Mouse (Mus musculus): Measurements from ENCODE around the gene Lmx1a.

The Lmx1a gene

GRCm38 (mm10) chr1:167689232-167689261 lies at the start of gene Lmx1a:
Gene Lmx1a, plus strand, starts transcription at chr1:167689237.
- no peak for DNase-seq (ENCODE audit: low spot score in 2 of 2)

- DNase-seq (ENCODE audit: low spot score in 2 of 2), result peak; percentile 63 to 81
Measured at GRCm38 (mm10) chr1:167644866-167645537, 44.0 kb upstream of the Lmx1a start.

GRCm38 (mm10) chr1:167648670-167649069 lies 40.4 kb upstream of the Lmx1a start:
- DNase-seq (ENCODE audit: low spot score in 2 of 2), result no peak

GRCm38 (mm10) chr1:167649122-167649633 lies 39.9 kb upstream of the Lmx1a start:
- no peak for DNase-seq (ENCODE audit: low spot score in 2 of 2)

GRCm38 (mm10) chr1:167652336-167652735 lies 36.7 kb upstream of the Lmx1a start:
- DNase-seq (ENCODE audit: low spot score in 2 of 2), result no peak

- no peak for DNase-seq (ENCODE audit: low spot score in 2 of 2)
Measured at GRCm38 (mm10) chr1:167659065-167659464, 30.0 kb upstream of the Lmx1a start.

- DNase-seq (ENCODE audit: low spot score in 2 of 2), result peak; percentile 22 to 65
Measured at GRCm38 (mm10) chr1:167660521-167661101, 28.4 kb upstream of the Lmx1a start.

GRCm38 (mm10) chr1:167661123-167661522 lies 27.9 kb upstream of the Lmx1a start:
- DNase-seq (ENCODE audit: low spot score in 2 of 2), result peak in 1 of 2 experiments; percentile 28

- DNase-seq (ENCODE audit: low spot score in 2 of 2), result no peak
Measured at GRCm38 (mm10) chr1:167663136-167663535, 25.9 kb upstream of the Lmx1a start.

GRCm38 (mm10) chr1:167669796-167670195 lies 19.2 kb upstream of the Lmx1a start:
- DNase-seq (ENCODE audit: low spot score in 2 of 2), result peak; percentile 43 to 51

- DNase-seq (ENCODE audit: low spot score in 2 of 2), result no peak
Measured at GRCm38 (mm10) chr1:167672433-167672987, 16.5 kb upstream of the Lmx1a start.

GRCm38 (mm10) chr1:167679061-167679460 lies 10.0 kb upstream of the Lmx1a start:
- DNase-seq (ENCODE audit: low spot score in 2 of 2), result no peak

GRCm38 (mm10) chr1:167688001-167688346 lies 1.1 kb upstream of the Lmx1a start:
- DNase-seq (ENCODE audit: low spot score in 2 of 2), result no peak

- DNase-seq (ENCODE audit: low spot score in 2 of 2), result peak in 1 of 2 experiments; percentile 14
Measured at GRCm38 (mm10) chr1:167688347-167689231, 448 bp upstream of the Lmx1a start.

- no peak for DNase-seq (ENCODE audit: low spot score in 2 of 2)
Measured at GRCm38 (mm10) chr1:167689262-167690137, 463 bp downstream of the Lmx1a start.

- DNase-seq (ENCODE audit: low spot score in 2 of 2), result no peak
Measured at GRCm38 (mm10) chr1:167690138-167690710, 1.2 kb downstream of the Lmx1a start.

- DNase-seq (ENCODE audit: low spot score in 2 of 2), result no peak
Measured at GRCm38 (mm10) chr1:167690716-167691550, 1.9 kb downstream of the Lmx1a start.

- no peak for DNase-seq (ENCODE audit: low spot score in 2 of 2)
Measured at GRCm38 (mm10) chr1:167691911-167692682, 3.1 kb downstream of the Lmx1a start.

GRCm38 (mm10) chr1:167692683-167693045 lies 3.6 kb downstream of the Lmx1a start:
- DNase-seq (ENCODE audit: low spot score in 2 of 2), result no peak

Data from urinary bladder, postnatal 36 days (tissue).